Mouse (Mus musculus) cerebellum, postnatal 10 days (tissue): ENCODE measurements at regions not wholly inside any gene's neighbourhood (a gene's known extent, or its start where the extent isn't known, plus 50 kb on each side); places are given as distances from the start of the nearest gene placed in this dataset.

ENCODE experiments used
- DNase-seq, 2 experiments: peaks; one replicate each; pipeline ENCODE4 v3.0.0; 2021; ENCODE audit warnings: mixed read lengths in 2 of 2

DNA sequence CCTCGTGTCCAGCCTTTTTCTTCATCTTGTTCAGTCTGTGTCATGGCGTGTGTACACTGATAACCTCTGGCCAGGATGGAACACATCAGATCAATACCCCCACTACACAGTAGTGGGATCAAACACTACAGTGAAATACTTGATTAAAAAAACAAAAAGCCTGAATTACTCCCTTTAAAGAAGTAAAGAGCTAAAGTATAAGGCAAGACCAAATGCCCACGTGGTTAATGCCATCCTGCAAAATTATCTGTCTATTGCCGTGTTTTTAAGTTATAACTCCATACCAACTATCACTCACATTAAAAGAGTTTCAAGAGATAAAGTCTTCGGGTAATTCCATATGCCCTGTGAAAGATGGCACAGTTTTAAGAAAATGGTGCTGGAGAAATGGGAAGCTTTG, 198.6 kb upstream of the Hnrnpa3 start:
- no peak for DNase-seq

DNA sequence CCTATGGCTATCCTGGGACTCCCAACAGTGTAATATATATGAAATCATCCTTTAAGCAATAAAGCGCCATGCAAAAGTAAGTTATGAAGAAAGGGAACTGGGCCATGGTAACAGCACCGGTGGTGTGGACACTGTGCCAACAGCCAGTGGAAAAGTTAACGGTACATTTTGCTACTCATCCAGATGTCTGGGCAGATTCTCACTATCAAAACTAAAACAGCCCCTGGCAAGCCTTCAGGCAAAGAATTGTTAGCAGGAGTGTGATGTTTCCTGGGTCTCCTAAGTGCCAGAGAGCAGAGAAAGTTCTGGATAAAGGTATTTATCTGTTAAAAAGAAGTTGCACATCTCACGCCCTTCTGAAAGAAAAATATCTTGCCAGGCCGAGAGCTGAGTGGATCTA, 198.0 kb upstream of the Hnrnpa3 start:
- DNase-seq = no peak

DNA sequence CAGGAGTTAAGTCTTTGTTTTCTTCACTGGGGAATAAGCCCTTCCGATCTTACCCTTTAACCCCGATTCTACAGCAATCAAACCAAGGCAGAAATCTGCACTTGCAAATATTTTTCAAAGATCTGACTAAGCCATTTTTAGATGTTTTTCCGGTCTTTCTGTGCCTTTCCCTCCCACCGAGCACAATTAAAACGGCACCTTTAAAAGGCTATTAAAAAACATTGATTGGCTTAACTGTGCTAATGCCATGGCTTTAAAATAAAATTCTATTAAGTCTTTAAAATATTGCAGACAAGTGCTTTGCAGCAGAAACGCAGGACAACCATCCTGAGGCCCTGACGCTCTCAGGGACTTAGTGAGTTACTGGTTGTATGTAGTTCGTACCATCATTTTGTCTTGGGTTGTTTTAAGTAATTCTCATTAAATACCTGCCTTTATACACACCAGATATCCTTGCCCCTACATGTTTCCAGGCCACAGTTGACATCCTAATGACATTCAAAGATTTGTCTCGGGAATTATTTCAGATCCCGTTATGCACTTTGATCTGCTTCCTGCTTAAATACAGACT, 197.6 kb upstream of the Hnrnpa3 start:
- DNase-seq = no peak

DNA sequence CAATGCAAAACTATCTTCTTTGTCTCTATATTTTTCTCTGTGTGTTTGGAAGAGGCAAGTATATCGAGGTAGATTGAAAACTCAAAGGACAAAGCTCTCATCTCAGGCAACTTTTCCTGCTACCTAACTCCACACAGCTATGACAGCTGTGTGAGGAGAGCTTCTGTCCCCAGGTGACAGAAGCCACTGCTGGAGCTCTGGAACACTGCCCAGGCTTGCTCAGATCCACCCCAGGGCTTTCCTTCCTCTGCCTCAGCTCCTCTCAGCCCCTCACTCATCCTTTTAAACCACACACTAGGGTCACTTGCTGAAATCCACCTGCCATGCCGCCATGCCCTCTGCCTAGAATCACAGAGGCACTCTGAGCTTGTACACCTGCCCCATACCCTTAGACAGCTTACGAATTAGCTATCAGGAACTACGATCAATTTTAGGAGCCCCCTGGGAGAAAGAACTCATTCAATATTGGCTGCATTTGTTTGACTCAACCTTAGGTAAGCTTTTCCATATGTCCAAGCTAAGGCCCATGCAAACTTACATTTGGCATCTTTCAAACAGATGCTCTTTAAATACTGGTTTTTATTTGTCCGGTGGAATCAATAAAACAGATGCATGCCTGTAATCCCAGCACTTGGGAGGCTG, 196.9 kb upstream of the Hnrnpa3 start:
- peak in 1 of 2 experiments; percentile 31 for DNase-seq

DNA sequence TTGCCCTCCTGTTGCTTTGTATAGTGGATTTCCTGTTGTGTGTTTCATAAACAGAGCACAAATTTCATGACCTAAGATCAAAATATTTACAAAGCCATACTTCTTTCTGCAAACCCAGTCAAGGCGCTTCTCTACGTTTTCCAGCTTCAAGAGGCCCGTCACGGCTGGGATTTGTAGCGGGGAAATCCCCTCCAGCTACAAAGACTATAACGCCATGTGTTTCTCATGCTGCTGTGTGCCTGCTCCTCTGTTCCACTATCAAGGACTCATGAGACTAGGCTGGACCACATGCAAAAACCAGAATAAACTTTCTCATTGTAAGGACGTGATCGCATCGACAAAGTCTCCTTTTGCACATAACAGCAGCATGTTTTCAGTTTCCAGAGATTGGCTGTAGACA, 196.0 kb upstream of the Hnrnpa3 start:
- no peak for DNase-seq

DNA sequence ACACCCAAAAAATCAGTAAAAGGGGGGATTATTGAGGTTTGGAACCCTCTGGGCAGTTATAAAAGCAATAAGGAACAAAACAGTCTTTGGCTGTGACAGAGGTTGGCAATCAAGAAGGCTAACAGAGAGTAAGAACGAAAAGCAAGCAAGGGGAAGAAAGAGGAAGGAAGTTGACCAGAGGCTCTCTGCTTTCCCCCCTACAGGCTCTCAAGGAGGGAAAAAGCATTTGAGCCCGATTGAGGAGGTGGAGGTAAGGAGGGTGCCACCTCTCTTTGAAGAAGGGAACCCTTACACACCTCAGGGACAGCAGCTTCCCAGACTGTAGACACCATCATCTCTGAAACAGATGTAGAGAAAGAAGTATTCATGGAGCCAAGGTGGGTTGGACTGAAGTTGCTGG, 194.6 kb upstream of the Hnrnpa3 start:
- DNase-seq = no peak

DNA sequence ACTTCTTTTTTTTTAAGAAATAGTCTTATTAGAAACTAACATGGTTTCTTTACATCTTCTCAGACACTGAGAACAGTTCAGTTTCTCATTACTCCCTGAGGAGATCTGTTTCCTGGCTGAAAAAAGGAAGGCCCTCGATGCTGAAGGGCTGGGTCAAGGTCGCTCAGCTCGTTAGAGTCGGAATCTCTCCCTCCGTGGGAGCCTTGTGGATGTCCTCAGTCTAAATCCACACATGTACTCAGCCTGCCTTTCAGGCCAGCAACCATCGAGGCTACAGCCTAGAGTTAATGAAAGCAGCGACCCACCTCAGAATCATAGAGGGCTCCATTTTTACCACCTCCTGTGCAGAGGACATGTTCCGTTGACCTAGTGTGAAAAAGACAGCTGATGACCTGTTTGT, 190.2 kb upstream of the Hnrnpa3 start:
- no peak for DNase-seq

DNA sequence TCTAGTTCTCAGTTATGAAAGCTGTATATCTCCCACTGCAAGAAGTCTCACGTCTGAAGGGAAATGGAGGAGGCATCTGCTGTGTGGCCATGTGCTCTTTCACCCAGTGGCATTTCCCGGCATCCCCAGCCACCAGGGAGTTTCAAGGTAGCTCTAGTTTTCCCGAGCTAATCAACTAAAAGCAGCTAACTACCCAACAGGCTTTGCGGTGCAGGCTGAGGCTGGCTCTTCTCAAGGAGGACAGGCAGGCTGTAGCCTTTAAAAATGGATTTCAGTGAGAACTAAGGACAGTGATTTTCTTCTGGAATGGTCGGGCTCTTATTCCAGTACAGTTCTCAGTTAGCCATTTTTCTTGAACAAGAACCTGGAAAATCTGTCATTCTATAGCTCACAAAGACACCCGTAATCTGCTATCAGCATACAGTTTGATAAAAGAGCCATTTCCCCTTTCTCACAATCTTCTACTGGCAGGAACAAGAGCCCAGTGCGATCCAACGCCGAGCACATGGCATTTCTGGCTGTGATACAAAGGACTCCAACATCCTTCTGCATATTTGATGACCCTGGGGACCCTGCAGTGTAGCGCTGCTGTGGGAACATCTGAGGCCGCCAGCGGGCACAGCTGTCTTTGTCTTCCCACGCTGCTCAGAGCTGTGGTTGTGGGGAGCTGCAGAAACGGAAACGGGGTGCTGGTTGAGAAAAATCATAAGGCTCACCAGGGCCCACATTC, 188.9 kb upstream of the Hnrnpa3 start:
- DNase-seq = peak; percentile 64 to 77

DNA sequence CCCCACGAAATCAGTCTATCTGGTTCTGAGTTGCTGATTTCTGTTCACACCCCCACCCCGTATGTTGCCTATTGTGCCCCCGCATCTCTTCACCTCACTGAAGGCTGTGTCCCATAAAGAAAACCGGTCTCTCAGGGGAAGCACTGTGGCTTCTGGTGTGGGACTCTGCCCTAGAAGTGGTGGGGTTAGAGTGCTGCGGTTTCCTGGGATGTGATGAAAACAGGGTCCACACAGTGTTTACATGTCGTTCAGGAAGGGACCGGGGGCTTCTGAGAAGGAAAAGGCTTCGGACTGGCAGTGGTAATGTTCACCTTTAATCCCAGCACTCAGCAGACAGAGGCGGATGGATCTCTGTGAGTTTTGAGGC, 188.4 kb upstream of the Hnrnpa3 start:
- DNase-seq = no peak

DNA sequence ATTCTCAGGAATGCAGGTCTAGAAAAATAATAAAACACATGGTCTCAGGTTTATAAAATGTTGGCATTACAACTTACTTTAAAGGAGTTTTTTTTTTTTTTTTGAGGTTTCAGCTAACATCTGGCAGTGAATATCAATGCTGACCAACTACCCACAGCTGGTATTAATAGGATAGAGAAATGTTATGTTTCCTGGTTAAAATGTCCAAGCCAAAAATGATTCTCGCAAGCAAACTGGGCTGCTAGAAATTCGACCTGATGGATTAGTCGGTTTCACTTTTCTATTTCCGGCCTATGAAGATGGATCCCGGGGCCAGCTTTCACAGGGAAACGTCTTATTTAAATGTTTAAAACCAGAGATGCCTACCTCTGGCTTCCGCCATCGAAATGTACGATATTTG, 186.6 kb upstream of the Hnrnpa3 start:
- no peak for DNase-seq

DNA sequence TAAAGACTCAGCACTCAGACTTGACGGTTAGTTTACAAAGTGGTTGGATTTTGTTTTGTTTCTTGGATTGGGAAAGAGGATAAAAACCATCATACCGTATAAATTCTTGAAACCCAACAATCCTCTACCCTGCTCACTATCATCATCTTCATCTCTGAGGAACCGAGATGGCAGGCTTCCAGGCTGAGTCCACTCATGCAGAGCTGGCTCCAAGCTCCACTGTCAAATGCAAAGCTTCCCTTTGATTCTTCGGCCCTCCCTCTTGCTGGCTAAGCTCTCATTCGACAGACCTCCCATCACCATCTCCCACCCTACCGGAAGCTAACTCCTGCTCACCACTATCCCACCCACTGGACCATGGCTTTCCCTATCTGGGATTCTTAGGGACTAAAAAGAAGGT, 184.6 kb upstream of the Hnrnpa3 start:
- peak; percentile 39 to 42 for DNase-seq

DNA sequence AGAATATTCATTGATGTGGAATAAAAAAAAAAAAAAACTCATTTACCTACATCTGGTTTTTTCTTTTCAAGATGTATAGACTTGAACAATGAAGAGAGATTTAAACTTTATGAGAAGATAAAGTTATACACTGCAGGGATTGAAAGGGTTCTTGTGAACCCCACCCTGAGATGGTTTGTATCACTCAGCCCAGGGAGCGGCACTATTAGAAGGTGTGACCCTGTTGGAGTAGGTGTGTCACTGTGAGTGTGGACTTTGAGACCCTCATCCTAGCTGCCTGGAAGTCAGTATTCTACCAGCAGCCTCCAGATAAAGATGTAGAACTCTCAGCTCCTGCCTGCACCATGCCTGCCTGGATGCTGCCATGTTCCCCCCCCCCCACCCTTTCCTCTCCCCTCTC, 182.7 kb upstream of the Hnrnpa3 start:
- no peak for DNase-seq

DNA sequence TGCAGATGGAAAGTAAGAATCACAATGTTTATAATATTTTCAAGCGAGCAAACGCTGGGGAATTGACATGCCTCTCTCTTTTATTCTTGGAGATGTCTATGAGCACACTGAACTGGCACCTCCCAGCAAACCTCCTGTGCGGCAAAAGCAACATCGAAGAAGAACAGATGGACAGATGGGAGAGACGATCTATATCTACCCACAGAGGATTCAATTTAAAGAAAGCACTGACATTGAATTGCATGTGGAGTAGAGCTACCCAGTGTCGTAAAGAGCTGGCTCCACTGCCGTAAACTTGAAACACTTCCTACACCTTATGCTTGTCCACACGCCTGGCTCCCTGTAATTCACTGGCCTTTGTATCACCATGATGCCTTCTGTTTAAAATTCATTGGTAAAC, 182.0 kb upstream of the Hnrnpa3 start:
- DNase-seq = no peak

DNA sequence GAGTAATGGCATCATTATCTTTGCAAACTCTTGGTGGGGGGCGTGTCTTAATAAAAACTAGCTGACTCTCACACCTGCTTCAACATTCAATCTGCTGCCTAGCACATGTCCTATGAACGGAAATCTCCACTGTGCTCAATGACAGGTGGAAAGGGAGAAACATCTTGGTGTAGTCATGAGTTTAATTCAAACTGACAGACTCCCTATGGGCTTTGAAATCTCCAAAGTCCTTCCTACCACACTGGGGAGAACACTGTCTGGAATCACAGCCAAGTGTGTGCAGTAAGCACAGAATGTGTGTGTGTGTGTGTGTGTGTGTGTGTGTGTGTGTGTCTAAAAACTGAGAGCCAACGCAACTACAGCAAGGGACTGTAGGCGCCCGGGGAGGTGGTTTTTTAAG, 179.5 kb upstream of the Hnrnpa3 start:
- peak; percentile 41 to 42 for DNase-seq

DNA sequence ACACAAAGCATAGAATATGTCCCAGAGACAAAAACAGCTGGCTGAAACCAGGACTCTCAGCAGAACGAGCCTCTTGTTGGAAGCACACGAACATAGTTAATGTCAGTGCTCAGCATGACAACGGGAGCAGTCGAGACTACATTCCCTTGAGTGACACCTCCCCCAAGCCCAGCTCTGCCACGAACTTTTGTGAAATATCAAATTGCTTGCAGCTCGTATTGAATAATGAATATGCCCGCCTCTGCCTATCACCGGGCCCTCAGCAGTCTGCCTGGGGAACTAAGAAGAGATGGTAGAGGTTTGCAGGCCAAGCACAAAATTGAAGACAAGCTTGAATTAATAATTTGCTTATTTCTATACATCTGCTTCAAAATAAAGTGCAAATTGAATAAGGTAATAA, 177.2 kb upstream of the Hnrnpa3 start:
- DNase-seq = no peak

DNA sequence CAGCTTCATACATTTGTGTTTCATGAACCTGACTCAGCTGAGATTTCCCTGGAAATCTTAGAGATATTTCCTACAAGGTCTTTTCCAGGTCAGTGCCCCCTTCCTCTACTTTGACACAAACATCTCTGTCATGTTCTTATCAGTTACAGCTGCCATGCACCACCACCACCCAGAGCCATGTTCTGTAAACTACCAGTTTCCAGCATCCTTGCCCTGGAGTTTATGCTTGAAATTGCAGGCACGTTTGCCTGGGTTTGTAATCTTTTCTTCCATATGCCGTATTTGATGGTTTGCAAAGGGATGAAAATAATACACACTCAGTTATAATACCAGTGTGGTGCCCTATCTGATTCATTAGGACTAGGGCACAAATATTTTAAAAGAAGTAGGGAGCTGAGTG, 176.6 kb upstream of the Hnrnpa3 start:
- DNase-seq = no peak

DNA sequence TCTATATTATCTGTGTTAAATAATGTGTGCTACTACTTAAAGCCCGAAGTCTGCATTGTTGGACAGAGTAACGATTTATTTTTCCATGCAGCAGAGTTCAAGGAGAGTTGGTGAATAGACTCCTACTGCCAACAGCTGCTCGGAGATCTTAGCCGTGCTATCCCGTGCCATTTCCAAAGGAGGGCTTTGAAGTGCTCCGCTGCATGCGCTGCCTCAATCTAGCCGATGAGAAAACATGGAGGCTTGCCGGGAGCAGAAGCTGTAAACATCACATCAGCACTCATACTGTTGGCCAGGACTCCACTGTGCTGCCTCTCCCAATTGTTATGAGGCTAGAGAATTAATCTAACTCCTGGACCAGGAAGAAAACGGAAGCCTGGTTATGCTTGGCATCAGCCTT, 174.1 kb upstream of the Hnrnpa3 start:
- DNase-seq = no peak

DNA sequence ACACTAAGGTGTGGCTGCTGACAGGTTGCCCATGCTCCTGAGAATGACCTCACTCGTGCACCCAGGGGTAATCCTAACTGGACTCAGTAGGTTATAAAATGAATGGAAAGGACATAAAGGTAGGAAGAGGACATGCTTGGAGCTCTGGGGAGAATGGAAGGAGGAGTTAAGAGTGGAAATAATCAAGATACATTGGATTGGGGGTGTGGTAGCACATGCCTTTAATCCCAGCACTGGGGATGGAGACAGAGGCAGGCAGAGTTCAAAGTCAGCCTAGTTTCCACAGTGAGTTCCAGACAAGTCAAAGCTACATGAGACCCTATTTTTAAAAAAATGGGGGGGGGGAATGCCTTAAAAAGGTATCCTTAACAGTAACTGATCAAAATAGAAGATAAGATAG, 167.9 kb upstream of the Hnrnpa3 start:
- DNase-seq = no peak

DNA sequence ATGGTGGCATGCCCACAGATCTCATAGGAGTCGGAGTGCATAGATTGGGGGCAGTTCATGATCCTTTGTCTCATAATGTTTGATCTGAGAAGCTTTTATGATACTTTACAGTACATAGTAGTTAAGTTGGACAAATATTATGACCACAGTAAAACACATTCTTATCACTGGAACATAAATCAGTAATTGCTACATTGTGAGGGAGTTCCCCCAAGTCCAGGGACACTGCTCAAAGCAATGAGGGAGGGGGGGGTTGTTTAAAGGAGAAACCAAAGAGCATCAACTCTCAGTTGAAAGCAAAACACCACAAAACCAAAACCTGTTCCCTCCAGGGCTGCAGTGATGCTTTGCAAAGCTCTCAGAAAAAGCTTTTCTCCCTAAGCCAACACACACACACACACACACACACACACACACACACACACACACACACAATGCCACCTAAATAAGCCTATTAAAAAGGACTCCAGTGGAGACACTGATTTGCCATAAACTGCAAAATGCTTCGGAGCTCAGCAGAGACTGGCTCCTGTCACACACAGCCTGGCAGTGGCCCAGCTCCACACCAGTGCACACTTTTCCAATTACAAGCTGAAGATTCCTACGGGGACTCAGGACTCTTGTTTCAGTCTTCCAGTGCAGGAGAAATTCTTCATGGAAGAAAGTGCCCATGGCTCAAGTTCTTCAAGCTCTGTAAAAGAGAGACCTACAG, 167.1 kb upstream of the Hnrnpa3 start:
- peak; percentile 68 to 80 for DNase-seq

DNA sequence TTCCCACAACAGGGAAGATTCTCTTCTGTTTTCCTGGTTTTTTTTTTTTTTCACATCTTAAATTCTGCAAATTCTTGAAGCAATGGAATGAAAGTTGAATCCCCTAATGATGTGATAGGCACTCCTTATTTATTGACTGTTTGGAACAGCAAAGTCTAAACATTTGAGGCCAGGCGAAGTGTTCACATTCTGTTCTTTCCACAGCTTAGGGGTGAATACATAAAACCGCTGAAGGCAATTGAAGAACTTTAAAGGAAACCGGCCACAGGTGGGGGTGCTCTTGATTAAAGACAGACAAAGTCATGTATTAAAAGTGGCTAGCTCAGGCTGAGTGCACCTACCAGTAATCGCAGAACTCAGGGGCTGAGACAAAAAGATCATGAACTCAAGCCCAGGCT, 166.6 kb upstream of the Hnrnpa3 start:
- DNase-seq = no peak

DNA sequence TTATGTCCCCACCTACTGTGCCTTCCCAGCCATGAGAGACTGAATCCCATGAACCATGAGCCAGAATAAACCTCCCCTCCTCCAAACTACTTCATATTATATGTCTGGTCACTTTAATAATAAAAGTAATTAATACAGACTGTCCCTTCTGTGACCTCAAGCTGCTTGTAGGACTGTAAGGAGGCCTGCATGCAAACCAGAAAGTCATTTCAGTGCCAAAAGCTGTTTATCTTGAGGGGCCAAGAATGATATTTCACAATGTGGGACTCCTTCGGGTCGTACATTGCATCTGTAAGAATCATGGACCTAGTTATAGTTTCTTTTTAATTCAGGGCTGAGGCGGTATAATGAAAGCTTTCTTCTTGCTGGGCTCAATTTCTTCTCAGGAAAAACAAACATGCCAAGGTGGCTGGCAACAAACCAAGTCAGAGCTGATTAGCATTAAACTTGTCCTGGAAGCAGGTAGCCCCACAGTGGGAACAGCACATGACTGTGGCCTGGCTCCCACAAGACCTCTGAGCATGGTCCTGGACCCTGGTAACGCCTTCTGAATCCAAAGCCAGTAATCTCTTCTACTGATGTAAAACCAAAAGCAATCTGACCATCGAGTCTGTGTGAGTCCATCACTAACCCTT, 162.3 kb upstream of the Hnrnpa3 start:
- peak; percentile 62 to 66 for DNase-seq

DNA sequence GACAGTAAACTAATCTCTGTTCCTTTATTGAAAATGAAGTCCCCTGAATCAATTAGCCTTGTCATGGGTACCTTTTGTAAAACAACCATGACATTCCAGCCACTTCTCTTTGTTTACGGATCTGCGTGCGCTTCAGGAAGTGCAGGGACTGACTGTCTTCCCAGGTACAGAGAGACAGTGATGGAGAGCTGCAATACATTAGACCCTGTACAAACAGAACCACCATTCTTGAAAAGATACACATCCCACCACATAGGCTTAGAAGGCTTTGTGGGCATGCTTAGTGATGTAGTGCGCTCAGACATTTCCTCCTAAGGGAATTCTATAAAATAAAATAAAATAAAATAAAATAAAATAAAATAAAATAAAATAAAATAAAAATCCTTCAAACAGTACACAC, 148.8 kb upstream of the Hnrnpa3 start:
- no peak for DNase-seq

DNA sequence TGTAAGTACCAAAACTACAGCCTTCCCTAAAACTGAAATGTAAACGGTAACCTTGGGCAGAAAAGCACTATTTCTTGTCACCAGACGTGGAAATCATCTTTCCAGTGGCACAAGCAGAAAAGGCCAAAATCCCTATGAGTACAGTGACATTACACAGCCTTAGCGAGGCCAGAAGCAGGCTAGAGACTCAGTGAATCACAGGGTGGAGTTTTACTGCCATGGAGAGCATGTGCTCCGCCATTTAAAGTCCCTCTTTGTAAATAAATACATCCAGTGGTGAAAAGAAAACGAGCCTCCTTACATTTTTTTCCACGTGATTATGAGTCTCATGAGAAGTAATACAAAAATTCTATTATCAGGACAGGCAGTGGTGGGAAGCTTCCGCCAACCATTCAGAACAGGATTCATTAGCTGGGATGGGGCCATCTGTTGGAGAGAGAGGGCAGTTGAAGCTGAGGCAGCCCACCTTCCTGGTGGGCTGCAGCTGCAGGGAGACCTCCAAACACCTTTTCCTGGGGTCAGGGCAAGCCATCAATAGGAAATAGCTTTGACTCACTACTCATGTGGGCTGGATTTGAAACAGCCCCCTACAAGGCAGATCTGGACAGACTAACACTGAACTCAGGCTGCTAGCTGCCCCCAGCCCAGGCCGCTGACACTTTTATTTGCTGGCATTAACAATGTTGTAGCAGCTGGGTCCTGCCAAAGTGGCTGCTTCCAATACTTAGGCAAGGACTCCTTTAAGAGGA, 146.5 kb upstream of the Hnrnpa3 start:
- peak; percentile 24 to 37 for DNase-seq
